Mouse (Mus musculus): ENCODE results near the gene Serf2. TPM values are rescaled to one million over a fixed set of nuclear protein-coding genes. Genes with fewer than 3 reads are reported as not detected.

Serf2 gene
- 236 and 378 TPM in 2 replicates for polyA plus RNA-seq (2012; rRNA removed)

DNA sequence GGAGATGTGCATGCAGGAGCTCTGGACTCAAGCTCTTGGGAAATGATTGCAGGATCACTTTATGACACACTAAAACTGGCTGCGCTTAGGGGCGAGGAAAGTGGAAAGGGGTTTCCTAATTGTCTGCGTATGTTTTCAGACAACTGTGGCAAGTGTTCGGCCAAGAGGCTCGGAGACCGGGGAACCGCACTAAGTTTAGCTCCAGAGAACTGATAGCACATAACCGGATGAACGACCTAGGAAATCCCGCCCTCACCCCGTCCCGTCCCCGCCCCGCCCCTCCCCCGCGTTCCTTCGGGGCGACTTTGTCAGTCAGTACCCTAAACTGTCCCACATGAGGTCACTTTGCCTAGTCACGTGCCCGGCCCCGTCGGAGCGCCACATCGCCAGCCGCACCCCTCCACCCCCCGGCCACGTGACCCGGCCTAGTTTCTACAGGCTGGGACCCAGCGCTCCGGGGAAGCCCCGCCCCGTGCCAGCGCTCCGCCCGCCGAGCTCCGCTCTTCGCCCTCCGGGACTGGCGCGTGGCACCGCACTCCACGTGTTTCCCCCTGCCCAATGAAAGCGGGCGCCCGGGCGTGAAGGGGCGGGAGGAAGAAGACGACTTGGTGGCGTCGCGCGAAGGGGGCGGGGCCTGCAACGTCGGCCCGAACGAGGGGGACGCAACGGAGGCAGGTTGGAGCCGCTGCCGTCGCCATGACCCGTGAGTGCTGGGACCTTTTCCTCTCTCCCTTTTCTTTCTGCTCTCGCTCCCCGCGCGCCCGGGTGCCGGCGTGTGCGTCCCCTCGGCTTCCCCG is at the start of gene Serf2:
TSS of gene Serf2 (plus strand) at position 457 of the 797 bp plus-strand sequence.

GRCm38 (mm10) chr2:121413387-121414042 is 35.5 kb upstream of the Serf2 start, which contains the start of the genes Pdia3 and Catsper2:
Gene Pdia3 (plus strand): TSS chr2:121413775.
Gene Catsper2 (minus strand): TSS chr2:121413792.

DNA sequence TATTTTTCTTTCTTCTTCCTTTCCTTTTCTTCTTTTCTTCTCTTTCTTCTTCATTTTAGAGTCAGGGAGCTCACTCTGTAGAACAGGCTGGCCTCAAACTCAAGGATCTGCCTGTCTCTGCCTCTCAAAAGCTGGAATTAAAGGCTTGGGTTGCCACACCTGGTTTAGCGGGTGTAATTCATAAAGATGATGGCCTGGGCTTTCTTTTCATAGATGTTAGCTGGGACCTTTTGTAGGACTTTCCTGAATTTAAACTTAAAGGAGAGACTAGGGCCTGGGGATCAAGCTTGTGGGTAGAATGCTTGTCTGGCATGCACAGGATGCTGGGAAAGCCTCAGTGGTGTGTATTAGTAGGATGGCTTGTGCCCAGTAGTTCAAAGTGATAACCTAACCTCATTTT is 4.8 kb upstream of the Serf2 start, which contains the start of gene Ell3:
TSS of gene Ell3 (minus strand) at position 101 of the 400 bp plus-strand sequence.

DNA sequence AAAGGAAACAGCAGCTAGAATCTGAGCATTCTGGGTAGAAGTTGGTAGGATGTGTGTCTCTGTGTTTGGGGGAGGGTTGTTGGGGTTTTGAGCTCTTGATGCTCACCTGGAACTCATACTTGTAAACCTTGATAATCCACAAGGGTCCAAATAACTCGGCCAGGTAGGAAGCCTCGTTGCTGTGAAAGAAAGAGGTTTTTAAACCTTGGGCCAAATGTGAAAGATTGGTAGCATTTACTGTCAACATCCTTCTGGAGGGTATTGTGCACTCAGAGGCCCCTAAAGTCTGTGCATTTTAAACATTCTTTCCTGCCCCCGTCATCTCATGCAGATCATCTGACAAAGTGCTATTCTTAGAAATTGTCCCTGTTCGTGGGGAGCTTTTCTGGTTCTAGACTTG is 4.0 kb downstream of the Serf2 start, which contains the start of gene Hypk:
TSS of gene Hypk (plus strand) at position 301 of the 400 bp plus-strand sequence.

DNA sequence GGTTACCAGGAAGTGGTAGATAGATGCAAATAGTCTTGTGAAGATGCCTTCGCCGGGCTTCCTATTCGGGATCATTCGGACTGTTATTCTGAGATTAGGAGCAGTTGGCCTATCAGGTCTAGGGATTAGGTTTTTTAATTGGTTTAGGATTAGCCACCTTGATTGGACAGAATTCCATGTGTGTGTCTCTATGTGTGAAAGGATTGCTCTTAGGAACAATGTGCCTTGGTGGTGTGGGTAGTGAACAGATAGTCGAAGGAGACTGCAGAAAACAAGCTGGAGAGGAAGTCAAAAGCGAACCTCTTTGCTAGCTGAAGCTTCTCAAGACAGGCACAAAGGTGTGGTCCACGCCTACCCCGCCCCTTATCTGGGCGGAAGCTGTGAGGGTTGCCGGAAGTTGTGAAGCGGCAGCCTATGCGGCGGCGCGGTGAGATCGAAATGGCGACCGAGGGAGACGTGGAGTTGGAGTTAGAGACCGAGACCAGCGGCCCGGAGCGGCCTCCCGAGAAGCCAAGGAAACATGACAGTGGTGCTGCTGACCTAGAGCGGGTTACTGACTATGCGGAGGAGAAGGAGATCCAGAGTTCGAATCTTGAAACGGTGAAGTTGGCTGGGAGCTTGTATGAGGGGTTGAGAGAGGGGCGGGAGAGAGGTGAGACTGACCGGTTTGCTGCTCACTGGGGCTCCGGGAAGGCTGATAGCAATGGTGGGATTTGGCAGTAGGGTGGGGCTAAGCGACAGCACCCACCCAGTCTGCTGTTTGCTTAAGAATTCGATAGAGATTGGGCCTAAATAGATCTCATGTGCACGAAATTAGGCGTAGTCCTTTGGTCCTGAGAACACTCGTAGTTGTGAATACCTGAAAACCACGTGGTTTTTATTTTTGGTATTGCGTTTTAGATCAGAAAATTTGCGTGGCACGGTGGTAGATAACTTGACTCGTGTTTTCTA is 8.0 kb downstream of the Serf2 start, which contains the start of gene Serinc4:
TSS of gene Serinc4 (minus strand) at position 90 of the 951 bp plus-strand sequence.

GRCm38 (mm10) chr2:121473301-121474179 is 24.5 kb downstream of the Serf2 start, which contains the start of gene Mfap1b:
Gene Mfap1b (minus strand): TSS chr2:121474067.

DNA sequence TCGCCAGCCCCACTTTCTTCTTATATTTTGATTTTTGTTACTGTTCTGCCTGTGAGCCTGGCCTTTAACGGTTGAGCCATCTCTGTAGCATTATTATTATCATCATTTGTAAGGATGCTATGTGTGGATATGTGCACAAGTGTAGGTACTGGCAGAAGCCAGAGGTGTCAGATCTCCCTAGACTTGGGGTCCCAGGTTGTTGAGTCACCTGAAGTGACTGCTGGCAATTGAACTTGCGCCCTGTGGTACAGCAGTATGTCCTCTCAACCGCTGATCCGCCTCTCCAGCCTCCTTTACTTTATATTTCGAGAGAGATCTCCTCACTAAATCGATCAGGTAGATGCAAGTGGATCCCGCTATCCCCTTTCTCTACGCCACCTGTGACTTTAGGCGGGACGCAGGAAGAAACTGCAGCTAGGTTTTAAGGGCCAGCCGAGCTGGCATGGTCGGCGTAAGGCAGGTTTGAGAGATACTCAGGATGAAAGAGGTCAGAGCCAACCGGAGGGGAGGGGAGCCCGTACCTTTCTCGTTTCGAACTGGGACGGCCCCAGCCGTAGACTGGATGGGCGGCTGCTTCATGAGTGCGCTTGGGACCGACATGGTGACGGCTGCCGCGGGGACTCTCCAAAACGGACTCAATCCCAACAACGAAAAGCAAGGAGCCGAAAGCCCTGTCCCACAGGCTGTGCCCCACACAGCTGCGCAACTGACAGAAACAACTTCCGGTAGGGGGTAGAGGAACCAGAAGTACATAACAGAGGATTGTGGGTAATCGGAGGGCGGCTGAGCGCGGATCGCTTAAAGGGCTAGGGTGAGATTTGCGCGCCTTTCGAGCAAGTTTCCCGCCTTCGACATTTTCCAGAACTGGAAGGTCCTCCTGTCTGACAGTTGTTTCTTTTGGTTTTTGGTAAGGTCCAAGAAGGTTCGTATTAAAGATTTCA is 57.2 kb downstream of the Serf2 start, which contains the start of the genes Mfap1a and Wdr76:
TSS of gene Mfap1a (minus strand) at position 724 of the 941 bp plus-strand sequence.
TSS of gene Wdr76 (plus strand) at position 782 of the 941 bp plus-strand sequence.

Other genes starting within 250 kb of the Serf2 start
- gene Trp53bp1, start 177.8 kb upstream of the Serf2 start, polyA plus RNA-seq (2012; rRNA removed), result 14.7 and 19.8 TPM in 2 replicates
- 5.3 and 6.6 TPM in 2 replicates for gene Map1a, start 159.6 kb upstream of the Serf2 start, polyA plus RNA-seq (2012; rRNA removed)
- gene Ppip5k1, start 93.8 kb upstream of the Serf2 start, polyA plus RNA-seq (2012; rRNA removed), result 77.6 and 90.2 TPM in 2 replicates
- gene Ckmt1, start 91.5 kb upstream of the Serf2 start, polyA plus RNA-seq (2012; rRNA removed), result 2,943 and 2,968 TPM in 2 replicates
- gene Strc, start 62.0 kb upstream of the Serf2 start, polyA plus RNA-seq (2012; rRNA removed), result 0.17 and 0.54 TPM in 2 replicates
- 1,092 and 1,384 TPM in 2 replicates for gene Pdia3, start 35.4 kb upstream of the Serf2 start, polyA plus RNA-seq (2012; rRNA removed)
- gene Catsper2, start 35.4 kb upstream of the Serf2 start, polyA plus RNA-seq (2012; rRNA removed), result 0.67 and 0.71 TPM in 2 replicates
- gene Ell3, start 4.9 kb upstream of the Serf2 start, polyA plus RNA-seq (2012; rRNA removed), result 6.0 and 9.6 TPM in 2 replicates
- 4.7 and 5.5 TPM in 2 replicates for gene Hypk, start 4.1 kb downstream of the Serf2 start, polyA plus RNA-seq (2012; rRNA removed)
- 0.34 and 0.37 TPM in 2 replicates for gene Serinc4, start 7.6 kb downstream of the Serf2 start, polyA plus RNA-seq (2012; rRNA removed)
- gene Mfap1b, start 24.9 kb downstream of the Serf2 start, polyA plus RNA-seq (2012; rRNA removed), result 1.1 and 1.3 TPM in 2 replicates
- 0.97 and 1.3 TPM in 2 replicates for gene Mfap1a, start 57.5 kb downstream of the Serf2 start, polyA plus RNA-seq (2012; rRNA removed)
- gene Wdr76, start 57.5 kb downstream of the Serf2 start, polyA plus RNA-seq (2012; rRNA removed), result 1.8 and 1.9 TPM in 2 replicates